ENCODE assay signal across 8 mouse cellular contexts in the genomic region with DNA sequence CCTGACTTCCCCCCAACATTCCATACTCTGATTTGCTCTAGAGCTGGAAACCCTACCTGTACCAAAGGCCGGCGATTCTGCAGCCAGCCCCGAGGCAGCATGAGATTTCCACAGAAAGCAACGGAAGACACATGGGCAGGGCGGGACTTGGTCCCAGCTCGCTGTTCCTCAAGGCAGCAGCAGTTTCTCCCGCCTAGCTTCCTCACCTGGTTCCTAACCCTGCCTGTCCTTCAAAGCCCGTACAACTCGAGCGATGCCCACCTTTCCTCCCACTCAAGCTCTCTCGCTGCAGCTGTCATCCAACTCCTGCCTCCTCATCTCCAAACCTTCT. TPM values are rescaled to one million over a fixed set of nuclear protein-coding genes. Genes with fewer than 3 reads are reported as not detected.
DNase-seq lines count a peak whose midpoint lies in the region; ATAC-seq and TF ChIP-seq lines count a peak whose summit lies in the region.

No protein-coding gene starts in this region.

- WGBS in heart, adult 2 months: under 1% methylated on average over 11 of the region's 11 CpGs
- 1% methylated on average over 11 of the region's 11 CpGs for WGBS in heart, embryonic 15.5 days
- WGBS in midbrain, embryonic 15.5 days: 1% methylated on average over 11 of the region's 11 CpGs

- intact Hi-C loops in heart, adult 2 months (cut with DNase I): loop anchor here (5.0 kb wide), 1 partner anchor 158 kb away; a partner anchor contains a TSS

- H3K9ac ChIP-seq in heart, adult 2 months (ENCODE audit: low read depth, low read length): peak overlapping the region; percentile 96
- H3K9ac ChIP-seq in heart, embryonic 15.5 days: peak overlapping the region; percentile 100
- H3K9ac ChIP-seq in midbrain, embryonic 15.5 days: peak overlapping the region; percentile 91

- ATAC-seq in heart, embryonic 15.5 days (replicated peaks; ENCODE audit: insufficient number of reproducible peaks, insufficient read depth, low FRiP score, low read depth): no peak
- ATAC-seq in midbrain, embryonic 15.5 days (replicated peaks): no peak

- H3K4me3 ChIP-seq in heart, adult 2 months: peak overlapping the region; percentile 67
- peak overlapping the region; percentile 88 for H3K4me3 ChIP-seq in bone marrow macrophage, adult 2 months (ENCODE audit: insufficient read depth, low read length)
- H3K4me3 ChIP-seq in heart, embryonic 15.5 days: peak overlapping the region; percentile 96
- peak overlapping the region; percentile 89 for H3K4me3 ChIP-seq in midbrain, embryonic 15.5 days

- H3K27me3 ChIP-seq in heart, adult 2 months (ENCODE audit: control insufficient read depth, insufficient read depth, low read length): no peaks in the 10 kb centered on the region
- no peaks in the 10 kb centered on the region for H3K27me3 ChIP-seq in heart, embryonic 15.5 days
- no peaks in the 10 kb centered on the region for H3K27me3 ChIP-seq in midbrain, embryonic 15.5 days (replicated peaks)

- H3K36me3 ChIP-seq in heart, adult 2 months (ENCODE audit: control insufficient read depth, insufficient read depth, low read length): peaks cover 4% of the 10 kb centered on the region
- H3K36me3 ChIP-seq in heart, embryonic 15.5 days: peaks cover 30% of the 10 kb centered on the region
- peaks cover 18% of the 10 kb centered on the region for H3K36me3 ChIP-seq in midbrain, embryonic 15.5 days (replicated peaks)

- no peak for TF ChIP-seq POLR2A in heart, adult 2 months (IDR thresholded peaks at IDR 0.05; ENCODE audit: insufficient read depth, low read depth, low read length)
- no peak for TF ChIP-seq POLR2A in bone marrow macrophage, adult 2 months (IDR thresholded peaks at IDR 0.05; ENCODE audit: borderline replicate concordance, low read depth, low read length)

- H3K4me1 ChIP-seq in heart, adult 2 months (ENCODE audit: control insufficient read depth, insufficient read depth, low read length): peaks cover 9% of the 10 kb centered on the region
- H3K4me1 ChIP-seq in bone marrow macrophage, adult 2 months (ENCODE audit: control insufficient read depth, insufficient read depth, low read length): peaks cover 28% of the 10 kb centered on the region
- H3K4me1 ChIP-seq in heart, embryonic 15.5 days (replicated peaks): peaks cover 39% of the 10 kb centered on the region
- H3K4me1 ChIP-seq in midbrain, embryonic 15.5 days: peaks cover 37% of the 10 kb centered on the region

- TF ChIP-seq EP300 in heart, adult 2 months (IDR thresholded peaks at IDR 0.05; ENCODE audit: insufficient read depth, low read depth, low read length): no peak

- H3K79me2 ChIP-seq in heart, adult 2 months (replicated peaks; ENCODE audit: control insufficient read depth, insufficient read depth, low read length): peaks cover 2% of the 10 kb centered on the region; the same call in 1 of the 2 replicates

- no peak for TF ChIP-seq CTCF in heart, adult 2 months (IDR thresholded peaks at IDR 0.05)
- TF ChIP-seq CTCF in bone marrow macrophage, adult 2 months (IDR thresholded peaks at IDR 0.05; ENCODE audit: low read depth, low read length): no peak

- peak overlapping the region; percentile 98 for H3K27ac ChIP-seq in heart, adult 2 months
- no peak overlapping the region for H3K27ac ChIP-seq in bone marrow macrophage, adult 2 months (ENCODE audit: insufficient read depth, low read depth, low read length)
- peak overlapping the region; percentile 96 for H3K27ac ChIP-seq in heart, embryonic 15.5 days
- H3K27ac ChIP-seq in midbrain, embryonic 15.5 days: peak overlapping the region; percentile 91

- peak overlapping the region; percentile 74 for H3K4me2 ChIP-seq in heart, embryonic 15.5 days
- peak overlapping the region; percentile 92 for H3K4me2 ChIP-seq in midbrain, embryonic 15.5 days

- H3K9me3 ChIP-seq in heart, embryonic 15.5 days (replicated peaks): no peaks in the 10 kb centered on the region
- no peaks in the 10 kb centered on the region for H3K9me3 ChIP-seq in midbrain, embryonic 15.5 days

- peak in 1 of 2 experiments; percentile 61 for DNase-seq in heart, adult 2 months
- no peak for DNase-seq in heart, adult 18-20 months
- peak; percentile 45 for DNase-seq in kidney, postnatal 14 days
- no peak for DNase-seq in T-cell, adult 2 months (ENCODE audit: low spot score)
- no peak for DNase-seq in testis, postnatal 10 days (ENCODE audit: low spot score)

RNA-seq across cellular contexts. Expression of a gene that starts 1.4 kb away (rescaled TPM):
- 100 to 1,000 TPM in 1 of 2 experiments, 10 to 100 TPM in 1; 91.5 to 106 TPM for total RNA-seq in heart, adult 2 months (2021)
- polyA plus RNA-seq in heart, adult 2 months (2012; rRNA removed): 223 and 227 TPM in 2 replicates
- 10 to 100 TPM; 88.4 to 93.6 TPM for total RNA-seq in heart, adult 18-20 months (2021)
- 28.9 and 44.2 TPM in 2 replicates for polyA plus RNA-seq in bone marrow macrophage, adult 2 months (2012; ENCODE audit: insufficient read depth, insufficient read length, missing spikeins)
- 8.7 and 14.6 TPM in 2 replicates for polyA plus RNA-seq in heart, embryonic 15.5 days (2015; fragmentation: Nextera tagmentation; extraction: Ambion mirVana)
- 3.7 and 5.7 TPM in 2 replicates for polyA plus RNA-seq in midbrain, embryonic 15.5 days (2015; fragmentation: Nextera tagmentation; extraction: Ambion mirVana)

RNA-seq across cellular contexts. Expression of a gene that starts 8.4 kb away (rescaled TPM):
- 10 to 100 TPM; 21.6 to 21.9 TPM for total RNA-seq in heart, adult 2 months (2021)
- polyA plus RNA-seq in heart, adult 2 months (2012; rRNA removed): 20.1 and 22.7 TPM in 2 replicates
- total RNA-seq in heart, adult 18-20 months (2021): 10 to 100 TPM; 23.9 to 25.7 TPM
- polyA plus RNA-seq in bone marrow macrophage, adult 2 months (2012; ENCODE audit: insufficient read depth, insufficient read length, missing spikeins): 27.7 and 46.3 TPM in 2 replicates
- 4.6 and 5.5 TPM in 2 replicates for polyA plus RNA-seq in heart, embryonic 15.5 days (2015; fragmentation: Nextera tagmentation; extraction: Ambion mirVana)
- 25.0 and 26.7 TPM in 2 replicates for polyA plus RNA-seq in midbrain, embryonic 15.5 days (2015; fragmentation: Nextera tagmentation; extraction: Ambion mirVana)

RNA-seq across cellular contexts. Expression of a gene that starts 58.1 kb away (rescaled TPM):
- total RNA-seq in heart, adult 2 months (2021): 1 to 10 TPM; 1.8 to 1.9 TPM
- polyA plus RNA-seq in heart, adult 2 months (2012; rRNA removed): 0.80 and 0.97 TPM in 2 replicates
- total RNA-seq in heart, adult 18-20 months (2021): 1 to 10 TPM; 1.2 to 1.5 TPM
- polyA plus RNA-seq in bone marrow macrophage, adult 2 months (2012; ENCODE audit: insufficient read depth, insufficient read length, missing spikeins): 5.7 and 9.0 TPM in 2 replicates
- 23.1 and 27.6 TPM in 2 replicates for polyA plus RNA-seq in heart, embryonic 15.5 days (2015; fragmentation: Nextera tagmentation; extraction: Ambion mirVana)
- 14.5 and 17.3 TPM in 2 replicates for polyA plus RNA-seq in midbrain, embryonic 15.5 days (2015; fragmentation: Nextera tagmentation; extraction: Ambion mirVana)
